Mouse (Mus musculus): ENCODE results near the gene Lrrc31.
A peak's percentile ranks its signal among the peaks of the same experiment; 100 is the strongest.
"Not testable (repeated sequence)": the region's sequence is repeated elsewhere in the genome, so short reads cannot be mapped to it uniquely, and the experiment has no call there.

Gene Lrrc31

GRCm38 (mm10) chr3:30699711-30700505 lies at the start of gene Lrrc31:
Gene Lrrc31, minus strand, starts transcription at chr3:30699843.
- not testable (repeated sequence) for DNase-seq (ENCODE audit: low spot score)

GRCm38 (mm10) chr3:30748316-30748715 lies 48.7 kb upstream of the Lrrc31 start:
- DNase-seq (ENCODE audit: low spot score), result no peak

- no peak for DNase-seq (ENCODE audit: low spot score)
Measured at GRCm38 (mm10) chr3:30746006-30746405, 46.4 kb upstream of the Lrrc31 start, which contains the start of gene Samd7. Gene Samd7, plus strand, starts transcription at chr3:30746293.

GRCm38 (mm10) chr3:30742891-30743290 lies 43.2 kb upstream of the Lrrc31 start:
- DNase-seq (ENCODE audit: low spot score), result no peak

- DNase-seq (ENCODE audit: low spot score), result peak; percentile 5
Measured at GRCm38 (mm10) chr3:30741306-30741705, 41.7 kb upstream of the Lrrc31 start.

GRCm38 (mm10) chr3:30736809-30737208 lies 37.2 kb upstream of the Lrrc31 start:
- DNase-seq (ENCODE audit: low spot score), result no peak

GRCm38 (mm10) chr3:30729046-30729445 lies 29.4 kb upstream of the Lrrc31 start:
- no peak for DNase-seq (ENCODE audit: low spot score)

- no peak for DNase-seq (ENCODE audit: low spot score)
Measured at GRCm38 (mm10) chr3:30727209-30727608, 27.6 kb upstream of the Lrrc31 start.

- DNase-seq (ENCODE audit: low spot score), result no peak
Measured at GRCm38 (mm10) chr3:30725514-30725913, 25.9 kb upstream of the Lrrc31 start.

- DNase-seq (ENCODE audit: low spot score), result no peak
Measured at GRCm38 (mm10) chr3:30724848-30725465, 25.3 kb upstream of the Lrrc31 start.

GRCm38 (mm10) chr3:30724105-30724824 lies 24.6 kb upstream of the Lrrc31 start:
- DNase-seq (ENCODE audit: low spot score), result no peak

- DNase-seq (ENCODE audit: low spot score), result no peak
Measured at GRCm38 (mm10) chr3:30723179-30723578, 23.5 kb upstream of the Lrrc31 start.

- DNase-seq (ENCODE audit: low spot score), result no peak
Measured at GRCm38 (mm10) chr3:30722461-30722860, 22.8 kb upstream of the Lrrc31 start.

GRCm38 (mm10) chr3:30722036-30722435 lies 22.4 kb upstream of the Lrrc31 start:
- DNase-seq (ENCODE audit: low spot score), result no peak

GRCm38 (mm10) chr3:30718649-30719048 lies 19.0 kb upstream of the Lrrc31 start:
- DNase-seq (ENCODE audit: low spot score), result no peak

GRCm38 (mm10) chr3:30713334-30713733 lies 13.7 kb upstream of the Lrrc31 start:
- no peak for DNase-seq (ENCODE audit: low spot score)

GRCm38 (mm10) chr3:30710191-30710590 lies 10.5 kb upstream of the Lrrc31 start:
- DNase-seq (ENCODE audit: low spot score), result no peak

- no peak for DNase-seq (ENCODE audit: low spot score)
Measured at GRCm38 (mm10) chr3:30706614-30707276, 7.1 kb upstream of the Lrrc31 start.

GRCm38 (mm10) chr3:30705977-30706376 lies 6.3 kb upstream of the Lrrc31 start:
- no peak for DNase-seq (ENCODE audit: low spot score)

GRCm38 (mm10) chr3:30697891-30698290 lies 1.8 kb downstream of the Lrrc31 start:
- no peak for DNase-seq (ENCODE audit: low spot score)

- peak; percentile 9 for DNase-seq (ENCODE audit: low spot score)
Measured at GRCm38 (mm10) chr3:30696346-30696745, 3.3 kb downstream of the Lrrc31 start.

GRCm38 (mm10) chr3:30695661-30696060 lies 4.0 kb downstream of the Lrrc31 start:
- no peak for DNase-seq (ENCODE audit: low spot score)

All from ovary, postnatal 10 days (tissue).